Mouse (Mus musculus): Measurements from ENCODE around the gene Bicd2.

- TF ChIP-seq CTCF (IDR thresholded peaks at IDR 0.05; ENCODE audit: insufficient read depth, low read length) (no peak), POLR2A (IDR thresholded peaks at IDR 0.05; ENCODE audit: borderline replicate concordance, extremely low read depth, low read depth, low read length) (no peak)
Measured at GRCm38 (mm10) chr13:49300771-49301170, 40.6 kb upstream of the Bicd2 start.
